Mouse (Mus musculus) lung, adult 2 months (tissue): Measurements from ENCODE around the gene Mmp7.

ENCODE experiments used
- CTCF ChIP-seq: fragments of 200-500 bp; IDR thresholded peaks from 2 replicates; pipeline ENCODE4 v1.5.1; 2011; ENCODE audit warnings: mild to moderate bottlenecking, low read length, control low read depth; ENCODE audit not compliant: insufficient read depth
- POLR2A ChIP-seq: fragments of 200-500 bp; IDR thresholded peaks from 2 replicates; pipeline ENCODE4 v1.6.1; 2011; ENCODE audit warnings: low read depth, mild to moderate bottlenecking, control low read depth, low read length, borderline replicate concordance; ENCODE audit errors: extremely low read depth

DNA sequence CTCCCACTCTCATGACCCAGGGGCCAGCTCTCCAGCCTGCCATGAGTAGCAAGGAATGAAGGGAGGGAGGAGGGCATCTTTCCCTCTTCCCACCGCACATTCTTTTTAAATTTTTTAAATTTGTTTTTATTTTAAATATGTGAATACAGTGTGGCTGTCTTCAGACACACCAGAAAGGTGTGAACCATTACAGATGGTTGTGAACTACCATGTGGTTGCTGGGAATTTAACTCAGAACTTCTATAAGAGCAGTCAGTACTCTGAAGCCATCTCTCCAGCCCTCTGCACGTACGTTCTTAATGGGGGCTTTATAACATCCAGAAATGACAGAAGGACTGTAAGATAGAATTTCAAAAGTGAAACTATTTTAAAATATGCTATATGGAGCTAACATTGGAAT is 57.0 kb downstream of the Mmp7 start:
- TF ChIP-seq POLR2A (no peak), CTCF (no peak)
